Mouse (Mus musculus): ENCODE measurements around the gene Nkx1-2.

The Nkx1-2 gene

GRCm38 (mm10) chr7:132559138-132559766 is 40.2 kb downstream of the Nkx1-2 start:
- no peak for DNase-seq

- DNase-seq = no peak
Measured at GRCm38 (mm10) chr7:132558141-132558736, 41.2 kb downstream of the Nkx1-2 start.

GRCm38 (mm10) chr7:132556575-132556974 is 42.9 kb downstream of the Nkx1-2 start:
- DNase-seq = peak in 1 of 2 experiments; percentile 19

- no peak for DNase-seq
Measured at GRCm38 (mm10) chr7:132555911-132556310, 43.5 kb downstream of the Nkx1-2 start.

GRCm38 (mm10) chr7:132554091-132554490 is 45.3 kb downstream of the Nkx1-2 start:
- peak; percentile 62 to 66 for DNase-seq

GRCm38 (mm10) chr7:132551351-132552126 is 47.9 kb downstream of the Nkx1-2 start:
- DNase-seq = peak; percentile 97 to 99

GRCm38 (mm10) chr7:132547126-132547525 is 52.3 kb downstream of the Nkx1-2 start:
- DNase-seq = no peak

Data from kidney, postnatal 25 days (tissue).